Mouse (Mus musculus): ENCODE measurements around the gene Gng8.

DNA sequence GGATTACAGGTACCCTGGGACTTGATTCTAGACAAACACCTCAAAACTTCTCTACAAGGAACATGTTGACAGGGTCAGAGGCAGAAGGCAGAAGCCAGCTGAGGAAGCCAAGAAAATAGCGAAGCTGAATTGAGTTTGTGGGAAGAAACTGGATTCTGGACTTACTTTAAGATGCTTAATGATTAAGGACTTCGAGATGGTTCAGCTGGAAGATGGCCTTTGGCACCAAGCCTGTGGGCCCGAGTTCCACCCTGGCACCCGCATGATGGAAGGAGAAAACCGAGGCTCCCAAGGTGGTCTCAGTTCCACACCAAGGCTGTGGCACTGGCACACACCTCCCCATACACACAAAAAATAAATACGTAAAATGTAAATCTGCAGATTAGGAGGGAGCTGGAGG lies 1.1 kb upstream of the Gng8 start:
- TF ChIP-seq MYC (IDR thresholded peaks at IDR 0.05; ENCODE audit: low read depth, low read length) (no peak), POLR2A (IDR thresholded peaks at IDR 0.05; ENCODE audit: control insufficient read depth in 1 of 2, insufficient read depth in 1 of 2, low read depth in 1 of 2, low read length in 2 of 2, poor library complexity in 1 of 2) (no peak)

Data from MEL (cell line).